8 mouse cellular contexts compared by ENCODE assay signal in genomic region chr19:46041299-46041932, GRCm38 (mm10). TPM values are rescaled to one million over a fixed set of nuclear protein-coding genes. Genes with fewer than 3 reads are reported as not detected.
DNase-seq lines count a peak whose midpoint lies in the region; ATAC-seq and TF ChIP-seq lines count a peak whose summit lies in the region.

No protein-coding gene starts in this region.

- peak overlapping the region; percentile 99 for H3K9ac ChIP-seq in heart, embryonic 12.5 days
- peak overlapping the region; percentile 81 for H3K9ac ChIP-seq in CH12.LX (ENCODE audit: insufficient read depth, low read depth)
- H3K9ac ChIP-seq in forebrain, embryonic 14.5 days (ENCODE audit: low read length), result peak overlapping the region; percentile 68
- H3K9ac ChIP-seq in liver, embryonic 16.5 days (ENCODE audit: low read depth, low read length), result peak overlapping the region; percentile 56

- no peak for ATAC-seq in heart, embryonic 12.5 days (ENCODE audit: insufficient number of reproducible peaks, low FRiP score)
- no peak for ATAC-seq in forebrain, embryonic 14.5 days
- no peak for ATAC-seq in liver, embryonic 16.5 days (ENCODE audit: low read depth)

- in situ Hi-C loops in CH12.LX (cut with MboI; ENCODE audit: low pct_ligation_motif_present, low pct_unique_long_range_greater_than_20kb, low sequenced_read_pairs), result no loop called here

- H3K4me1 ChIP-seq in heart, embryonic 12.5 days (replicated peaks), result peaks cover 77% of the 10 kb centered on the region
- H3K4me1 ChIP-seq in CH12.LX (ENCODE audit: control insufficient read depth in 1 of 2, insufficient read depth in 2 of 2), result peaks cover 8 to 53% of the 10 kb centered on the region in 2 experiments
- peaks cover 52% of the 10 kb centered on the region for H3K4me1 ChIP-seq in forebrain, embryonic 14.5 days (ENCODE audit: control insufficient read depth, insufficient read depth, low read length)
- peaks cover 78% of the 10 kb centered on the region for H3K4me1 ChIP-seq in liver, embryonic 16.5 days (ENCODE audit: control insufficient read depth, low read depth, low read length)

- peaks cover 8% of the 10 kb centered on the region; the same call in 1 of the 2 replicates for H3K36me3 ChIP-seq in heart, embryonic 12.5 days
- peaks cover 0 to 5% of the 10 kb centered on the region in 2 experiments for H3K36me3 ChIP-seq in CH12.LX (replicated peaks in 1 of 2; ENCODE audit: control insufficient read depth in 1 of 2, insufficient read depth in 1 of 2, low read length in 1 of 2)
- peaks cover 4% of the 10 kb centered on the region for H3K36me3 ChIP-seq in forebrain, embryonic 14.5 days (ENCODE audit: control insufficient read depth, insufficient read depth, low read length)
- H3K36me3 ChIP-seq in liver, embryonic 16.5 days (ENCODE audit: control insufficient read depth, insufficient read depth), result peaks cover under 1% of the 10 kb centered on the region; the same call in 1 of the 2 replicates

- peak overlapping the region; percentile 75 for H3K4me2 ChIP-seq in heart, embryonic 12.5 days
- H3K4me2 ChIP-seq in CH12.LX (ENCODE audit: insufficient read depth, low read depth, poor library complexity, severe bottlenecking), result peak overlapping the region; percentile 89
- peak overlapping the region; percentile 100 for H3K4me2 ChIP-seq in forebrain, embryonic 14.5 days (ENCODE audit: low read length)
- H3K4me2 ChIP-seq in liver, embryonic 16.5 days (ENCODE audit: low read depth, low read length), result peak overlapping the region; percentile 96

- peak; percentile 58 for TF ChIP-seq EP300 in CH12.LX (IDR thresholded peaks at IDR 0.05; ENCODE audit: low read length)

- no peak for DNase-seq in heart, adult 9 months (ENCODE audit: low spot score in 2 of 2)
- DNase-seq in CH12.LX (ENCODE audit: extremely low read depth), result peak; percentile 83
- no peak for DNase-seq in forebrain, embryonic 14.5 days (ENCODE audit: low spot score)
- no peak for DNase-seq in layer of hippocampus, adult 9-10 months (ENCODE audit: low spot score)
- no peak for DNase-seq in ovary, postnatal 36 days (ENCODE audit: low spot score)
- DNase-seq in adrenal gland, adult 18-20 months (ENCODE audit: low spot score in 2 of 2), result no peak

- peak overlapping the region; percentile 98 for H3K27ac ChIP-seq in heart, embryonic 12.5 days (ENCODE audit: poor library complexity, severe bottlenecking)
- H3K27ac ChIP-seq in CH12.LX (ENCODE audit: insufficient read depth, low read depth), result peak overlapping the region; percentile 89
- H3K27ac ChIP-seq in forebrain, embryonic 14.5 days (ENCODE audit: low read depth, low read length), result peak overlapping the region; percentile 100
- H3K27ac ChIP-seq in liver, embryonic 16.5 days (ENCODE audit: low read length), result peak overlapping the region; percentile 70

- H3K79me2 ChIP-seq in CH12.LX (replicated peaks; ENCODE audit: control insufficient read depth, extremely low read depth, insufficient read depth, poor library complexity, severe bottlenecking), result peaks cover 62% of the 10 kb centered on the region

- no peaks in the 10 kb centered on the region for H3K9me3 ChIP-seq in heart, embryonic 12.5 days (replicated peaks)
- no peaks in the 10 kb centered on the region for H3K9me3 ChIP-seq in CH12.LX (replicated peaks; ENCODE audit: low read length)
- no peaks in the 10 kb centered on the region for H3K9me3 ChIP-seq in forebrain, embryonic 14.5 days (replicated peaks; ENCODE audit: control insufficient read depth, low read length)
- H3K9me3 ChIP-seq in liver, embryonic 16.5 days (replicated peaks; ENCODE audit: control insufficient read depth, low read length), result no peaks in the 10 kb centered on the region

- dilution Hi-C loops in CH12.LX (cut with MboI; ENCODE audit: extremely low pct_ligation_motif_present, extremely low pct_unique_long_range_greater_than_20kb, low sequenced_read_pairs), result no loop called here

- no peak for TF ChIP-seq RAD21 in CH12.LX (IDR thresholded peaks at IDR 0.05; ENCODE audit: low read depth, low read length)

- 23% methylated on average over 7 of the region's 7 CpGs for WGBS in heart, embryonic 12.5 days
- 11% methylated on average over 7 of the region's 7 CpGs for WGBS in forebrain, embryonic 14.5 days
- 32% methylated on average over 7 of the region's 7 CpGs for WGBS in liver, embryonic 16.5 days (ENCODE audit: insufficient replicate concordance)

- no peaks in the 10 kb centered on the region for H3K27me3 ChIP-seq in heart, embryonic 12.5 days (replicated peaks)
- peaks cover 12% of the 10 kb centered on the region for H3K27me3 ChIP-seq in CH12.LX (replicated peaks)
- H3K27me3 ChIP-seq in forebrain, embryonic 14.5 days (replicated peaks; ENCODE audit: control insufficient read depth, insufficient read depth, low read length), result no peaks in the 10 kb centered on the region
- H3K27me3 ChIP-seq in liver, embryonic 16.5 days (ENCODE audit: control insufficient read depth, insufficient read depth, low read depth, low read length), result 0 out of 2 replicates have a peak, but pooled peaks cover 2% of the 10 kb centered on the region

- peak; percentile 72 for TF ChIP-seq POLR2A in CH12.LX (IDR thresholded peaks at IDR 0.05; ENCODE audit: low read depth, low read length)

- no peak for TF ChIP-seq CTCF in CH12.LX (conservative IDR thresholded peaks at IDR 0.05 in 1 of 2, IDR thresholded peaks at IDR 0.05 in 1 of 2; ENCODE audit: low read depth in 2 of 2, low read length in 2 of 2)

- H3K4me3 ChIP-seq in heart, embryonic 12.5 days, result peak overlapping the region; percentile 94
- H3K4me3 ChIP-seq in CH12.LX (replicated peaks in 1 of 3; ENCODE audit: low read depth in 2 of 3, low read length in 2 of 3, poor library complexity in 1 of 3), result peak overlapping the region in 2 of 3 experiments; percentile 12 to 56
- H3K4me3 ChIP-seq in forebrain, embryonic 14.5 days (ENCODE audit: low read depth, low read length), result peak overlapping the region; percentile 94
- H3K4me3 ChIP-seq in liver, embryonic 16.5 days (ENCODE audit: low read depth, low read length), result peak overlapping the region; percentile 27

TF ChIP-seq in CH12.LX, 34 proteins besides CTCF, POLR2A, EP300 and RAD21 (continues in another document):
- TF ChIP-seq NELFE (IDR thresholded peaks at IDR 0.05; ENCODE audit: low read depth, low read length) (no peak), UBTF (IDR thresholded peaks at IDR 0.05; ENCODE audit: low read depth, low read length) (peak; percentile 60; the same call in 1 of the 2 replicates), ZC3H11A (IDR thresholded peaks at IDR 0.05; ENCODE audit: low read depth, low read length) (no peak), CHD2 (IDR thresholded peaks at IDR 0.05; ENCODE audit: low read length) (no peak), NRF1 (IDR thresholded peaks at IDR 0.05; ENCODE audit: low read depth, low read length) (no peak), MAX (IDR thresholded peaks at IDR 0.05; ENCODE audit: low read length) (peak; percentile 87), GABPA (IDR thresholded peaks at IDR 0.05; ENCODE audit: insufficient replicate concordance, low read depth, low read length) (no peak), IRF4 (IDR thresholded peaks at IDR 0.05; ENCODE audit: low read depth, low read length) (peak; percentile 90), BHLHE40 (IDR thresholded peaks at IDR 0.05; ENCODE audit: low read depth, low read length) (peak; percentile 96)

RNA-seq across cellular contexts. Expression of gene Pprc1, which starts 3.3 kb away (rescaled TPM):
- polyA plus RNA-seq in heart, embryonic 12.5 days (2016; fragmentation: Nextera tagmentation; extraction: Ambion mirVana), result 30.6 and 37.9 TPM in 2 replicates
- total RNA-seq in CH12.LX (2012; rRNA removed) (21.2 and 26.1 TPM in 2 replicates), CH12.LX (2014; rRNA removed) (9.2 and 13.0 TPM in 2 replicates)
- polyA plus RNA-seq in CH12.LX (2012; ENCODE audit: insufficient read length, low read depth), result 65.0 and 68.7 TPM in 2 replicates
- 24.1 and 29.8 TPM in 2 replicates for polyA plus RNA-seq in forebrain, embryonic 14.5 days (2014; fragmentation: Nextera tagmentation; extraction: Ambion mirVana)
- 12.8 and 13.7 TPM in 2 replicates for polyA plus RNA-seq in liver, embryonic 16.5 days (2015; fragmentation: Nextera tagmentation; extraction: Ambion mirVana)
- 10 to 100 TPM; 39.8 to 40.9 TPM for total RNA-seq in adrenal gland, adult 18-20 months (2021)

RNA-seq across cellular contexts. Expression of gene Ldb1, which starts 3.6 kb away (rescaled TPM):
- 84.2 and 85.0 TPM in 2 replicates for polyA plus RNA-seq in heart, embryonic 12.5 days (2016; fragmentation: Nextera tagmentation; extraction: Ambion mirVana)
- total RNA-seq in CH12.LX (2012; rRNA removed) (56.9 and 63.1 TPM in 2 replicates), CH12.LX (2014; rRNA removed) (59.2 and 67.6 TPM in 2 replicates)
- 114 and 120 TPM in 2 replicates for polyA plus RNA-seq in CH12.LX (2012; ENCODE audit: insufficient read length, low read depth)
- 107 and 116 TPM in 2 replicates for polyA plus RNA-seq in forebrain, embryonic 14.5 days (2014; fragmentation: Nextera tagmentation; extraction: Ambion mirVana)
- 20.2 and 23.1 TPM in 2 replicates for polyA plus RNA-seq in liver, embryonic 16.5 days (2015; fragmentation: Nextera tagmentation; extraction: Ambion mirVana)
- total RNA-seq in adrenal gland, adult 18-20 months (2021), result 10 to 100 TPM; 53.0 to 59.4 TPM

RNA-seq across cellular contexts. Expression of gene Nolc1, which starts 34.2 kb away (rescaled TPM):
- polyA plus RNA-seq in heart, embryonic 12.5 days (2016; fragmentation: Nextera tagmentation; extraction: Ambion mirVana), result 56.2 and 60.3 TPM in 2 replicates
- total RNA-seq in CH12.LX (2012; rRNA removed) (88.0 and 137 TPM in 2 replicates), CH12.LX (2014; rRNA removed) (96.0 and 99.2 TPM in 2 replicates)
- polyA plus RNA-seq in CH12.LX (2012; ENCODE audit: insufficient read length, low read depth), result 333 and 358 TPM in 2 replicates
- 67.2 and 73.6 TPM in 2 replicates for polyA plus RNA-seq in forebrain, embryonic 14.5 days (2014; fragmentation: Nextera tagmentation; extraction: Ambion mirVana)
- 38.5 and 41.9 TPM in 2 replicates for polyA plus RNA-seq in liver, embryonic 16.5 days (2015; fragmentation: Nextera tagmentation; extraction: Ambion mirVana)
- total RNA-seq in adrenal gland, adult 18-20 months (2021), result 10 to 100 TPM; 52.2 to 61.8 TPM

RNA-seq across cellular contexts. Expression of gene Hps6, which starts 38.1 kb away (rescaled TPM):
- polyA plus RNA-seq in heart, embryonic 12.5 days (2016; fragmentation: Nextera tagmentation; extraction: Ambion mirVana), result 6.6 and 7.3 TPM in 2 replicates
- total RNA-seq in CH12.LX (2012; rRNA removed) (10.5 and 10.6 TPM in 2 replicates), CH12.LX (2014; rRNA removed) (6.0 and 6.7 TPM in 2 replicates)
- 5.1 and 5.8 TPM in 2 replicates for polyA plus RNA-seq in CH12.LX (2012; ENCODE audit: insufficient read length, low read depth)
- polyA plus RNA-seq in forebrain, embryonic 14.5 days (2014; fragmentation: Nextera tagmentation; extraction: Ambion mirVana), result 0.98 and 1.4 TPM in 2 replicates
- polyA plus RNA-seq in liver, embryonic 16.5 days (2015; fragmentation: Nextera tagmentation; extraction: Ambion mirVana), result 2.4 and 2.8 TPM in 2 replicates
- total RNA-seq in adrenal gland, adult 18-20 months (2021), result 10 to 100 TPM in 1 of 2 experiments, 1 to 10 TPM in 1; 9.8 to 15.1 TPM

RNA-seq across cellular contexts. Expression of gene Armh3, which starts 43.1 kb away (rescaled TPM):
- polyA plus RNA-seq in heart, embryonic 12.5 days (2016; fragmentation: Nextera tagmentation; extraction: Ambion mirVana), result 13.6 and 16.5 TPM in 2 replicates
- total RNA-seq in CH12.LX (2012; rRNA removed) (1.9 and 2.2 TPM in 2 replicates), CH12.LX (2014; rRNA removed) (1.1 and 1.3 TPM in 2 replicates)
- polyA plus RNA-seq in CH12.LX (2012; ENCODE audit: insufficient read length, low read depth), result 4.3 and 4.9 TPM in 2 replicates
- polyA plus RNA-seq in forebrain, embryonic 14.5 days (2014; fragmentation: Nextera tagmentation; extraction: Ambion mirVana), result 17.0 and 19.4 TPM in 2 replicates
- polyA plus RNA-seq in liver, embryonic 16.5 days (2015; fragmentation: Nextera tagmentation; extraction: Ambion mirVana), result 4.0 and 4.7 TPM in 2 replicates
- 10 to 100 TPM; 12.0 to 12.3 TPM for total RNA-seq in adrenal gland, adult 18-20 months (2021)

Comparison
In these comparisons a context has a peak if more than half of its experiments do, and no peak if none do; other contexts are left out.
1. H3K4me3 ChIP-seq: peak in every context shown above with its lines; median percentile 94 in heart, embryonic 12.5 days; 94 in forebrain, embryonic 14.5 days; 34 in CH12.LX; 27 in liver, embryonic 16.5 days.